Mouse (Mus musculus): ENCODE measurements at regions not wholly inside any gene's neighbourhood (a gene's known extent, or its start where the extent isn't known, plus 50 kb on each side); places are given as distances from the start of the nearest gene placed in this dataset.
"Not testable (repeated sequence)": the region's sequence is repeated elsewhere in the genome, so short reads cannot be mapped to it uniquely, and the experiment has no call there.

DNA sequence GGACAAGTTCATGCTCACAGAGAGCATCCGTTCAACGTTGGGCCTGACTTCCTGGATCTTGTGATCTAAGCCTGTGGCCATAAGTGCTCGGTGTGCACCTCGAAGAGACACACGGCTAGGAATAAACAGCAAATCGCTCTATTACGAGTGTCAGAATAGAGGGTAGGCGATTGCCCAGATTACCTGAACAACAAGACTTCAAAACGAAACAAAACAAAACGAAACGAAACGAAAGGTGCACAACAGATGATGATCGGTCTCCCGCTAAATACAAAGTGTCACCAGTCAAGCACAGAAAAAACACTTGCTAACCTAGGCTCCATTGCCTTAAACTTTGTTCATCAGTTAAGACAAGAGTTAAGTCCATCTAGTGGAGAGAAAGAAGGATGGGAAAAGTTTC lies 67.4 kb downstream of the Pdia4 start:
- DNase-seq: not testable (repeated sequence)

DNA sequence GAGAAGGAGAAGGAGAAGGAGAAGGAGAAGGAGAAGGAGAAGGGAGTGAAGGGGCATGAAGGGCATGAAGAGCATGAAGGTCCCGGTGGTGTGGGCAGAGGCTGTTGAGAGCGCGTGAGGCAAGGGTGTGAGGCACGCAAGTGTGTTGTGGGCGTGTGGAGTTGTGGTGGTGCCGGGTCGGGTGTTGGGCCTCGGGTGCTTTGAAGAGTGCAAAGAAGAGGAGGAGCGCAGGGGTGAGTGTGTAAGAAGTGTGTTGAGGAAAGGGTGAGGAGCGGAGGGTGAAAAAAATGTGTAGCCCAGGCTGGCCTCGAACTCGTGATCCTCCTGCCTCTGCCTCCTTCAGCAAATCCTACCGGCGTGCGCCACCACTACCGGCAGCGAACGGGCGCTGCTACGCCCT lies 69.4 kb downstream of the Pdia4 start:
- peak; percentile 22 to 28 for DNase-seq

DNA sequence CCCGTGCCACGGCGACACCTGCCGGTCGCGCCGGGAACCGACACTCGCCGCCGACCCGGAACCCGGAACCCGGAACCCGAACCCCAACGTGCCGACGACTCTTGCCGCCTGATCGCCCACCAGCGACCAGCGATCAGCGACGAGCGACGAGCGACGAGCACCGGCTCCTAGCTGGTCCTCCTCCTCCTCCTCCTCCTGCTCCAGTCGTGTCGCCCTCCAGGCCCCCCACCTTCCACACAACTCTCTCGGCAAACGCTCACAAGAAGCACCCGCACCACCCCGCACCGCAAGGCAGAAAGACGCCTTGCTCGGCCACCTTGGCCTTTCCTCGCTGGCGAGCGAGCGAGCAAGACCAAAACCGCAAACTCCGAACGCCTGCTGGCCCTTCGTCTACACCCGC lies 73.0 kb downstream of the Pdia4 start:
- DNase-seq: peak; percentile 35 to 45

DNA sequence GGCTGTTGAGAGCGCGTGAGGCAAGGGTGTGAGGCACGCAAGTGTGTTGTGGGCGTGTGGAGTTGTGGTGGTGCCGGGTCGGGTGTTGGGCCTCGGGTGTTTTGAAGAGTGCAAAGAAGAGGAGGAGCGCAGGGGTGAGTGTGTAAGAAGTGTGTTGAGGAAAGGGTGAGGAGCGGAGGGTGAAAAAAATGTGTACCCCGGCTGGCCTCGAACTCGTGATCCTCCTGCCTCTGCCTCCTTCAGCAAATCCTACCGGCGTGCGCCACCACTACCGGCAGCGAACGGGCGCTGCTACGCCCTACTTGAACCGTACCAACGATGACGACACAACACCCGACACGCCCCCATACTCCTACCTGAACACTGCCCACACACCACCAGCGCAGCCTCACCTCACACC lies 73.5 kb downstream of the Pdia4 start:
- peak; percentile 80 to 82 for DNase-seq

DNA sequence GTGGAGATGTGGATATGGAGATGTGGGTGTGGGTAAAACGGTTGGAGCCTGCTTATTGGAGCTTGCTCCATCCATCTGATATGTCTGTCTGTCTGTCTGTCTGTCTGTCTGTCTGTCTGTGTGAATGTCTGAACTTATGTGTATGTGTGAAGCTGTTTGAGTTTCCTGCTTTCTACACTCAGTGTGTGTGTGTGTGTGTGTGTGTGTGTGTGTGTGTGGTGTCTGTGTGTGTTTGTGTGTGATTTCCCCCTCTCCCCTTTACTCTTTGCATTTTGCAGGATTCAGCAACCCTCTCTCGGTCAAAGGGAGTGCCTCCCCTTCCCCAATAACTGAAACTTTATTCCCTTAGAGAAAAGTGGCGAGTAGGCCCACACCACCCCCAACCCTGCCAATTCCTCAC lies 75.3 kb downstream of the Pdia4 start:
- not testable (repeated sequence) for DNase-seq

All from cerebellum, postnatal 14 days (tissue).